Mouse (Mus musculus) olfactory bulb, adult 2 months (tissue): ENCODE measurements at regions not wholly inside any gene's neighbourhood (a gene's known extent, or its start where the extent isn't known, plus 50 kb on each side); places are given as distances from the start of the nearest gene placed in this dataset.

ENCODE experiments used
- CTCF ChIP-seq: fragments of 200-500 bp; IDR thresholded peaks from 2 replicates; pipeline ENCODE4 v1.5.1; 2012; ENCODE audit warnings: low read depth, mild to moderate bottlenecking, low read length, moderate library complexity; ENCODE audit not compliant: insufficient read depth
- POLR2A ChIP-seq: fragments of 200-500 bp; IDR thresholded peaks from 2 replicates; pipeline ENCODE4 v1.6.1; 2012; ENCODE audit warnings: mild to moderate bottlenecking, low read depth, low read length, moderate library complexity; ENCODE audit not compliant: insufficient read depth

GRCm38 (mm10) chr15:36910272-36910671 lies 97.3 kb downstream of the Zfp706 start:
- TF ChIP-seq CTCF (no peak), POLR2A (no peak)
